Mouse (Mus musculus): ENCODE measurements around the gene Slc12a4.
A peak's percentile ranks its signal among the peaks of the same experiment; 100 is the strongest.

Gene Slc12a4

GRCm38 (mm10) chr8:105930602-105931001 lies 35.3 kb downstream of the Slc12a4 start:
- peak; percentile 75 for DNase-seq

DNA sequence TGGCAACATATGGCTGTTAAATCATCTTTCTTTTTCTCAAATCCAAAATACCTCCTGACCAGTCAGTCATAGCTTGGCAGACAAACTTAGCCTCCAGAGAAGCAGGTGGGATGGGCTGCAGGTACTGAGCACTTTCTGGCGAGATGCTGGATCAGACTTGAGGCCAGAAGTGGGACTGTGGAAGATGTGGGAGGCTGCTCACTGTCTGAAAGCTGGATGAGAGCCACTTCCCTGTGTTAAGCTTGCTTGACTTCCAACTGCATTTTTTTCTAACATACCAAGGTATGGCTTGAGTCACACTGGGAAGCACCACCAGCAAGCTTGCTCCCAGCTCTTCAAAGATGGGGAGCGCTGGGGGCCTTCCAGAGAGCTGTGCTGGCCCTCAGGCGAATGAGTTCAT lies 40.8 kb downstream of the Slc12a4 start:
- DNase-seq = no peak

- DNase-seq = no peak
Observed at GRCm38 (mm10) chr8:105919390-105919789, 46.5 kb downstream of the Slc12a4 start.

- no peak for DNase-seq
Observed at GRCm38 (mm10) chr8:105900941-105901616, 64.8 kb downstream of the Slc12a4 start.

DNA sequence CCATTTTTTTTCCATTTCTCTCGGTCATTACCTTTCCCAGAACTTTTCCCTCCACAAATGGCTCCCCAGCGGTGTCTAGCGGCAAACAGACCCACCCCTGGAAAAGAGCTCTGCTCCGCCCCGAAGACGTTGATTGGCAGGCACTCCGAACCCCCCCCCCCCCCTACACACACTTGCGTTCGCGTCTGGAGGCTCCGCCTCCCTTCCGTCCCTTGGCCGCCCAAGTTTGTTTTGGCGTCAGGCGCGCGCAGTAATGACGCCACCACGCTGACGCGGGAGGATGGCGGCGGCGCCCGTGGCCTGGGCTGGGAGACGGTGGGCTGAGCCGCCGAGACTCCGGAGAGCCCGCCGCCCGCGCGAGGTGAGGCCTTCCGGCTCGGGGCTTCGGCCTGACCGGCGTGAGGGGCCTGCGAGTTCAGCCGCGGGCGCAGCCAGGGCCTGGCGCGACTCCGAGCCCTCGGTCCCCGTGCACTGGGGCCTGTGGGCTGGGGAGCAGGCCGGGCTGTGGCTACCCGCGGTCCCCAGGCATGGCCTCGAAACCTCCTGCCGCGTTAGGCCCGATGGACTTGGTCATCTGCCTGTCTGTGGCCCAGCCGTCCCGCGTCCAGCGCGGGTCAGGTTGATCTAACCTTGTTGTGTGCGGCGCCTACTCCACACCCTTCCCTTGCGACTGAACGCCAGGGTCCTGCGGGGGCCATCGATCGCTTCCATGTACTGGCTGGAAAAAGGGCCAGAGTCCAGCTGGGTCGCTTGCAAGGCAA lies 65.5 kb downstream of the Slc12a4 start, which contains the start of gene Pskh1:
Pskh1 (plus strand) TSS at position 262 of the 761 bp plus-strand sequence.
- peak; percentile 96 for DNase-seq

- DNase-seq = no peak
Observed at GRCm38 (mm10) chr8:105897801-105898480, 68.0 kb downstream of the Slc12a4 start.
